ENCODE assay signal across 8 mouse cellular contexts in genomic region chr15:27612533-27613221, GRCm38 (mm10). TPM values are rescaled to one million over a fixed set of nuclear protein-coding genes. Genes with fewer than 3 reads are reported as not detected.
A peak's percentile ranks its signal among the peaks of the same experiment; 100 is the strongest.
DNase-seq lines count a peak whose midpoint lies in the region; ATAC-seq and TF ChIP-seq lines count a peak whose summit lies in the region.
"Had no signal": no experiment of that assay in that cellular context is flagged by ENCODE, and none has a peak within 500 bp of the region (broad histone marks: within the 10 kb centered on the region; RNA-seq: fewer than 3 reads in every experiment).

No protein-coding gene starts in this region.

- H3K4me1 ChIP-seq in G1E (ENCODE audit: insufficient read depth, low read depth, low read length) = peaks cover 26% of the 10 kb centered on the region
- no peaks in the 10 kb centered on the region for H3K4me1 ChIP-seq in embryonic facial prominence, embryonic 11.5 days (ENCODE audit: control insufficient read depth, insufficient read depth, low read length)
- peaks cover 11% of the 10 kb centered on the region for H3K4me1 ChIP-seq in heart, postnatal 0 days (ENCODE audit: control insufficient read depth, insufficient read depth)
- H3K4me1 ChIP-seq in lung, postnatal 0 days (ENCODE audit: insufficient read depth, low read depth, low read length) = no peaks in the 10 kb centered on the region

- no peaks in the 10 kb centered on the region for H3K27me3 ChIP-seq in G1E (ENCODE audit: insufficient read depth, low read length)
- H3K27me3 ChIP-seq in embryonic facial prominence, embryonic 11.5 days (ENCODE audit: control insufficient read depth, insufficient read depth, low read length) = no peaks in the 10 kb centered on the region
- H3K27me3 ChIP-seq in heart, postnatal 0 days (ENCODE audit: control insufficient read depth, insufficient read depth, low read length) = no peaks in the 10 kb centered on the region
- H3K27me3 ChIP-seq in lung, postnatal 0 days (replicated peaks; ENCODE audit: insufficient read depth, low read length) = no peaks in the 10 kb centered on the region

- H3K9ac ChIP-seq in embryonic facial prominence, embryonic 11.5 days (replicated peaks; ENCODE audit: low read length) = no peak overlapping the region
- no peak overlapping the region for H3K9ac ChIP-seq in heart, postnatal 0 days (replicated peaks; ENCODE audit: low read depth, low read length)
- no peak overlapping the region for H3K9ac ChIP-seq in lung, postnatal 0 days (replicated peaks; ENCODE audit: low read depth)

- no peak overlapping the region for H3K4me2 ChIP-seq in embryonic facial prominence, embryonic 11.5 days (ENCODE audit: low read depth, low read length)
- H3K4me2 ChIP-seq in heart, postnatal 0 days (ENCODE audit: low read depth, low read length) = no peak overlapping the region
- no peak overlapping the region for H3K4me2 ChIP-seq in lung, postnatal 0 days (replicated peaks; ENCODE audit: low read depth, low read length)

- no peak overlapping the region for H3K27ac ChIP-seq in embryonic facial prominence, embryonic 11.5 days (replicated peaks; ENCODE audit: low read depth, low read length)
- no peak overlapping the region for H3K27ac ChIP-seq in heart, postnatal 0 days (ENCODE audit: low read depth)
- no peak overlapping the region for H3K27ac ChIP-seq in lung, postnatal 0 days (ENCODE audit: low read length)
- H3K27ac ChIP-seq: macrophage had no signal

- no peak for DNase-seq in G1E (ENCODE audit: low spot score)
- DNase-seq in adrenal gland, postnatal 25 days = peak; percentile 51
- peak; percentile 80 for DNase-seq in embryonic facial prominence, embryonic 11.5 days (ENCODE audit: low spot score)
- DNase-seq in heart, postnatal 0 days (ENCODE audit: low spot score) = peak; percentile 78
- peak; percentile 73 for DNase-seq in kidney, postnatal 14 days
- peak; percentile 83 for DNase-seq in lung, postnatal 0 days (ENCODE audit: low spot score)
- peak; percentile 65 for DNase-seq in retina, postnatal 7 days (ENCODE audit: low read depth, low spot score)

- 53% methylated on average over 6 of the region's 6 CpGs for WGBS in embryonic facial prominence, embryonic 11.5 days
- WGBS in heart, postnatal 0 days = 48% methylated on average over 6 of the region's 6 CpGs
- 44% methylated on average over 6 of the region's 6 CpGs for WGBS in lung, postnatal 0 days

- no peak for TF ChIP-seq EP300 in heart, postnatal 0 days (IDR thresholded peaks at IDR 0.05; ENCODE audit: low read depth)
- TF ChIP-seq EP300 in lung, postnatal 0 days (IDR thresholded peaks at IDR 0.05) = no peak

- TF ChIP-seq CTCF in G1E (IDR thresholded peaks at IDR 0.05; ENCODE audit: low read depth, low read length) = peak; percentile 80
- peak; percentile 86 for TF ChIP-seq CTCF in heart, postnatal 0 days (IDR thresholded peaks at IDR 0.05; ENCODE audit: low read depth)
- peak; percentile 89 for TF ChIP-seq CTCF in lung, postnatal 0 days (IDR thresholded peaks at IDR 0.05)

- peak; percentile 71 for ATAC-seq in G1E (ENCODE audit: extremely low read depth, insufficient number of reproducible peaks, low FRiP score, poor library complexity, severe bottlenecking)
- 0 out of 2 replicates have a peak, but pooled peaks have one; percentile 67 for ATAC-seq in embryonic facial prominence, embryonic 11.5 days (replicated peaks; ENCODE audit: insufficient number of reproducible peaks, low FRiP score, low TSS enrichment, low read depth)
- ATAC-seq in heart, postnatal 0 days (ENCODE audit: insufficient read depth, low read depth) = peak; percentile 76
- ATAC-seq in lung, postnatal 0 days = peak; percentile 75

- H3K36me3 ChIP-seq in G1E (replicated peaks) = peaks cover 91% of the 10 kb centered on the region
- peaks cover 3% of the 10 kb centered on the region; the same call in 1 of the 2 replicates for H3K36me3 ChIP-seq in embryonic facial prominence, embryonic 11.5 days (replicated peaks; ENCODE audit: control insufficient read depth, insufficient read depth, low read depth, low read length)
- peaks cover 59% of the 10 kb centered on the region for H3K36me3 ChIP-seq in heart, postnatal 0 days (replicated peaks; ENCODE audit: control insufficient read depth, insufficient read depth, low read length)
- H3K36me3 ChIP-seq in lung, postnatal 0 days (ENCODE audit: insufficient read depth, low read length) = peaks cover 9% of the 10 kb centered on the region

- no peak overlapping the region for H3K4me3 ChIP-seq in G1E (ENCODE audit: low read depth, low read length)
- H3K4me3 ChIP-seq in embryonic facial prominence, embryonic 11.5 days (ENCODE audit: low read depth, low read length) = no peak overlapping the region
- H3K4me3 ChIP-seq in heart, postnatal 0 days (ENCODE audit: low read depth, low read length) = no peak overlapping the region
- no peak overlapping the region for H3K4me3 ChIP-seq in lung, postnatal 0 days (ENCODE audit: low read depth, low read length)

- H3K9me3 ChIP-seq in G1E (replicated peaks) = no peaks in the 10 kb centered on the region
- no peaks in the 10 kb centered on the region for H3K9me3 ChIP-seq in embryonic facial prominence, embryonic 11.5 days (replicated peaks; ENCODE audit: control insufficient read depth, low read length)
- H3K9me3 ChIP-seq in heart, postnatal 0 days (replicated peaks; ENCODE audit: control insufficient read depth, low read length) = no peaks in the 10 kb centered on the region
- H3K9me3 ChIP-seq in lung, postnatal 0 days (ENCODE audit: low read length) = no peaks in the 10 kb centered on the region

RNA-seq across cellular contexts. Expression of gene Otulin, which starts 17.8 kb away (rescaled TPM):
- 40.3 and 42.5 TPM in 2 replicates for total RNA-seq in G1E (2014; fragmentation: Nextera tagmentation)
- 33.8 and 43.3 TPM in 2 replicates for total RNA-seq in G1E (2017)
- polyA plus RNA-seq in G1E (2012) = 37.4 and 40.3 TPM in 2 replicates
- total RNA-seq in adrenal gland, postnatal 25 days (2021) = 36.3 and 42.4 TPM in 2 replicates
- 38.0 and 41.1 TPM in 2 replicates for polyA plus RNA-seq in embryonic facial prominence, embryonic 11.5 days (2014; fragmentation: Nextera tagmentation; extraction: Ambion mirVana)
- total RNA-seq in heart, postnatal 0 days (2014; rRNA removed; ENCODE audit: low replicate concordance) = 32.3 and 36.1 TPM in 2 replicates
- 24.3 and 26.3 TPM in 2 replicates for polyA plus RNA-seq in heart, postnatal 0 days (2015; fragmentation: Nextera tagmentation; extraction: Ambion mirVana)
- polyA plus RNA-seq in lung, postnatal 0 days (2015; fragmentation: Nextera tagmentation; extraction: Ambion mirVana) = 26.2 and 29.4 TPM in 2 replicates
